8 mouse cellular contexts compared by ENCODE assay signal in the genomic region with DNA sequence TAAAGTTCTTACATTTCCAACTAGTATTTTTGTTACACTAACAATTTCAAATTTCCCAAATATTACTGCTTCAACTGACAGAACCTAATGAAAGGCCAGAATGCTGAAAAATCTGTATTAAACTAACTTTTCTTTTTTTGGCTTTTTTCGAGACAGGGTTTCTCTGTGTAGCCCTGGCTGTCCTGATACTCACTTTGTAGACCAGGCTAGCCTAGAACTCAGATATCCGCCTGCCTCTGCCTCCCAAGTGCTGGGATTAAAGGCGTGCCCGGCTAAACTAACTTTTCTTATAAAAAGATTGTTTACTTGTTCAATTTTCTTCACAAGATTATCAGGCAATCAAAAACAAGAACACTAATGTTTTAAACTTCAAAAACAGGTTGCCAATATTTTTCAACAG. TPM values are rescaled to one million over a fixed set of nuclear protein-coding genes. Genes with fewer than 3 reads are reported as not detected.
DNase-seq lines count a peak whose midpoint lies in the region; ATAC-seq and TF ChIP-seq lines count a peak whose summit lies in the region.

No protein-coding gene starts in this region.

- H3K9ac ChIP-seq in kidney, postnatal 0 days (ENCODE audit: low read depth, low read length) = peak overlapping the region; percentile 82
- H3K9ac ChIP-seq in embryonic facial prominence, embryonic 13.5 days = peak overlapping the region; percentile 90
- peak overlapping the region; percentile 89; the same call in 1 of the 2 replicates for H3K9ac ChIP-seq in intestine, embryonic 16.5 days (ENCODE audit: low read depth, low read length)
- peak overlapping the region; percentile 99 for H3K9ac ChIP-seq in neural tube, embryonic 13.5 days

- 30% methylated on average over 4 of the region's 4 CpGs for WGBS in kidney, postnatal 0 days
- 36% methylated on average over 4 of the region's 4 CpGs for WGBS in embryonic facial prominence, embryonic 13.5 days
- 32% methylated on average over 4 of the region's 4 CpGs for WGBS in intestine, embryonic 16.5 days
- 52% methylated on average over 4 of the region's 4 CpGs for WGBS in neural tube, embryonic 13.5 days

- ATAC-seq in kidney, postnatal 0 days (replicated peaks; ENCODE audit: low FRiP score, low read depth) = no peak
- no peak for ATAC-seq in embryonic facial prominence, embryonic 13.5 days (ENCODE audit: insufficient number of reproducible peaks, insufficient read depth, low FRiP score, low TSS enrichment, low read depth)
- ATAC-seq in intestine, embryonic 16.5 days = no peak
- no peak for ATAC-seq in neural tube, embryonic 13.5 days (ENCODE audit: low read depth)

- no peaks in the 10 kb centered on the region for H3K9me3 ChIP-seq in kidney, postnatal 0 days (replicated peaks; ENCODE audit: low read length)
- no peaks in the 10 kb centered on the region for H3K9me3 ChIP-seq in embryonic facial prominence, embryonic 13.5 days
- H3K9me3 ChIP-seq in intestine, embryonic 16.5 days (ENCODE audit: control insufficient read depth, low read length) = no peaks in the 10 kb centered on the region
- no peaks in the 10 kb centered on the region for H3K9me3 ChIP-seq in neural tube, embryonic 13.5 days

- H3K27ac ChIP-seq in kidney, postnatal 0 days = peak overlapping the region; percentile 93; the same call in 1 of the 2 replicates
- no peak overlapping the region for H3K27ac ChIP-seq in embryonic facial prominence, embryonic 13.5 days
- no peak overlapping the region for H3K27ac ChIP-seq in intestine, embryonic 16.5 days (ENCODE audit: low read length)
- peak overlapping the region; percentile 100; the same call in 1 of the 2 replicates for H3K27ac ChIP-seq in neural tube, embryonic 13.5 days (replicated peaks)

- no peaks in the 10 kb centered on the region for H3K27me3 ChIP-seq in kidney, postnatal 0 days (ENCODE audit: insufficient read depth, low read length)
- H3K27me3 ChIP-seq in embryonic facial prominence, embryonic 13.5 days = no peaks in the 10 kb centered on the region
- no peaks in the 10 kb centered on the region for H3K27me3 ChIP-seq in intestine, embryonic 16.5 days (replicated peaks; ENCODE audit: control insufficient read depth, insufficient read depth, low read length)
- H3K27me3 ChIP-seq in neural tube, embryonic 13.5 days = no peaks in the 10 kb centered on the region

- peaks cover 16% of the 10 kb centered on the region; the same call in 1 of the 2 replicates for H3K4me1 ChIP-seq in kidney, postnatal 0 days (replicated peaks; ENCODE audit: insufficient read depth, low read length)
- H3K4me1 ChIP-seq in embryonic facial prominence, embryonic 13.5 days = peaks cover 33% of the 10 kb centered on the region
- H3K4me1 ChIP-seq in intestine, embryonic 16.5 days (ENCODE audit: control insufficient read depth, insufficient read depth, low read length) = peaks cover 25% of the 10 kb centered on the region
- H3K4me1 ChIP-seq in neural tube, embryonic 13.5 days (replicated peaks) = peaks cover 44% of the 10 kb centered on the region

- peak overlapping the region; percentile 59 for H3K4me2 ChIP-seq in kidney, postnatal 0 days (ENCODE audit: low read length)
- H3K4me2 ChIP-seq in embryonic facial prominence, embryonic 13.5 days = peak overlapping the region; percentile 66
- peak overlapping the region; percentile 62 for H3K4me2 ChIP-seq in intestine, embryonic 16.5 days (ENCODE audit: low read depth, low read length)
- peak overlapping the region; percentile 79 for H3K4me2 ChIP-seq in neural tube, embryonic 13.5 days

- no peak for TF ChIP-seq CTCF in kidney, postnatal 0 days (IDR thresholded peaks at IDR 0.05; ENCODE audit: low read depth)

- H3K4me3 ChIP-seq in kidney, postnatal 0 days (replicated peaks; ENCODE audit: low read depth, low read length) = peak overlapping the region; percentile 97
- peak overlapping the region; percentile 83 for H3K4me3 ChIP-seq in embryonic facial prominence, embryonic 13.5 days
- H3K4me3 ChIP-seq in intestine, embryonic 16.5 days (ENCODE audit: low read length) = peak overlapping the region; percentile 93
- peak overlapping the region; percentile 96 for H3K4me3 ChIP-seq in neural tube, embryonic 13.5 days

- no peak for DNase-seq in kidney, postnatal 0 days (ENCODE audit: low spot score)
- no peak for DNase-seq in kidney, postnatal 36 days
- DNase-seq in adrenal gland, adult 18-20 months (ENCODE audit: low spot score in 2 of 2) = no peak
- DNase-seq in thymus, postnatal 25 days = no peak
- no peak for DNase-seq in thymus, postnatal 0 days (ENCODE audit: low spot score)

- H3K36me3 ChIP-seq in kidney, postnatal 0 days (ENCODE audit: insufficient read depth, low read length) = no peaks in the 10 kb centered on the region
- H3K36me3 ChIP-seq in embryonic facial prominence, embryonic 13.5 days = no peaks in the 10 kb centered on the region
- no peaks in the 10 kb centered on the region for H3K36me3 ChIP-seq in intestine, embryonic 16.5 days (ENCODE audit: control insufficient read depth, insufficient read depth, low read length)
- H3K36me3 ChIP-seq in neural tube, embryonic 13.5 days = no peaks in the 10 kb centered on the region

RNA-seq across cellular contexts. Expression of a gene that starts 31.5 kb away (rescaled TPM):
- polyA plus RNA-seq in kidney, postnatal 0 days (2015; fragmentation: Nextera tagmentation; extraction: Ambion mirVana) = 0.64 and 1.1 TPM in 2 replicates
- 2.7 and 3.3 TPM in 2 replicates for polyA plus RNA-seq in embryonic facial prominence, embryonic 13.5 days (2015; fragmentation: Nextera tagmentation; extraction: Ambion mirVana)
- polyA plus RNA-seq in intestine, embryonic 16.5 days (2015; fragmentation: Nextera tagmentation; extraction: Ambion mirVana) = 0.57 and 0.60 TPM in 2 replicates
- polyA plus RNA-seq in neural tube, embryonic 13.5 days (2015; fragmentation: Nextera tagmentation; extraction: Ambion mirVana) = 4.0 and 4.8 TPM in 2 replicates
- total RNA-seq in adrenal gland, adult 18-20 months (2021) = not detected
- 1.4 and 1.7 TPM in 2 replicates for polyA plus RNA-seq in thymus, postnatal 0 days (2015; fragmentation: Nextera tagmentation; extraction: Ambion mirVana)

RNA-seq across cellular contexts. Expression of a gene that starts 31.6 kb away (rescaled TPM):
- polyA plus RNA-seq in kidney, postnatal 0 days (2015; fragmentation: Nextera tagmentation; extraction: Ambion mirVana) = 2.2 TPM in 2 replicates
- 5.3 and 6.0 TPM in 2 replicates for polyA plus RNA-seq in embryonic facial prominence, embryonic 13.5 days (2015; fragmentation: Nextera tagmentation; extraction: Ambion mirVana)
- polyA plus RNA-seq in intestine, embryonic 16.5 days (2015; fragmentation: Nextera tagmentation; extraction: Ambion mirVana) = 2.1 and 3.2 TPM in 2 replicates
- polyA plus RNA-seq in neural tube, embryonic 13.5 days (2015; fragmentation: Nextera tagmentation; extraction: Ambion mirVana) = 4.8 and 5.4 TPM in 2 replicates
- total RNA-seq in adrenal gland, adult 18-20 months (2021) = 1 to 10 TPM; 7.2 to 7.4 TPM
- 3.6 and 4.2 TPM in 2 replicates for polyA plus RNA-seq in thymus, postnatal 0 days (2015; fragmentation: Nextera tagmentation; extraction: Ambion mirVana)

Comparison
In these comparisons a context has a peak if more than half of its experiments do, and no peak if none do; other contexts are left out.
1. H3K27ac ChIP-seq: peak in kidney, postnatal 0 days (single experiment) and neural tube, embryonic 13.5 days (single experiment); none in embryonic facial prominence, embryonic 13.5 days (single experiment) and intestine, embryonic 16.5 days (single experiment).
2. Peak in every context shown above with its lines, with median percentiles within 50 percentile points of each other: H3K4me2 ChIP-seq, H3K4me3 ChIP-seq and H3K9ac ChIP-seq.